Mouse (Mus musculus) myocyte (in vitro differentiated cells): ENCODE results near the gene Urad.

ENCODE experiments used
- E2F4 ChIP-seq: IDR thresholded peaks from one replicate; pipeline ENCODE4 v1.6.1; 2011; ENCODE audit warnings: mild to moderate bottlenecking, control low read depth, moderate library complexity; ENCODE audit not compliant: insufficient read depth
- MAX ChIP-seq: IDR thresholded peaks from one replicate; pipeline ENCODE4 v1.6.1; 2011; ENCODE audit warnings: low read depth, mild to moderate bottlenecking, control low read depth
- POLR2A ChIP-seq: IDR thresholded peaks from one replicate; pipeline ENCODE4 v1.6.1; 2011; ENCODE audit warnings: low read depth, mild to moderate bottlenecking, control low read depth, moderate library complexity; ENCODE audit not compliant: insufficient read length
- POLR2AphosphoS2 ChIP-seq: IDR thresholded peaks from one replicate; pipeline ENCODE4 v1.6.1; 2011; ENCODE audit warnings: low read depth, control low read depth; ENCODE audit not compliant: insufficient read length
- SRF ChIP-seq: IDR thresholded peaks from one replicate; pipeline ENCODE4 v1.6.1; 2011; ENCODE audit warnings: low read depth; ENCODE audit not compliant: control insufficient read depth, insufficient read length
- TCF12 ChIP-seq: IDR thresholded peaks from one replicate; pipeline ENCODE4 v1.6.1; 2011; ENCODE audit warnings: mild to moderate bottlenecking, control low read depth; ENCODE audit not compliant: poor library complexity, insufficient read depth, severe bottlenecking
- USF1 ChIP-seq: IDR thresholded peaks from one replicate; pipeline ENCODE4 v1.6.1; 2011; ENCODE audit warnings: low read depth, mild to moderate bottlenecking, control low read depth, moderate library complexity

DNA sequence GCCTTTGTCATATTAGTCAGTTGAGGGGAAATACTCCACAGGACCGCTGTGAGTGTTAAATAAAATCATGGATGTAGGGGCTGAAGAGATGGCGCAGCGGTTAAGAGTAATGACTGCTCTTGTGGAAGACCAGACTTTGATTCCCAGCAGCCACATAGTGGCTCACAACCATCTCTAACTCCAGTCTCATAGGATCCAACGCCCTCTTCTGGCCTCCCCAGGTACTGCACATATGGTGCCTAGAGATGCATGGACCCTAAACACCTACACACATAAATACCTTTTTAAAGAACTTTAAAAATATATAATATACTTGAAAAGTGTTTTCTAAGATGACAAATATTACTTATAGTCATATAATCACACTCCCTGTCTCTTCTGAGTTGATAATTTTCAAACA lies 37.9 kb downstream of the Urad start:
- TF ChIP-seq POLR2AphosphoS2: no peak
- no peak for TF ChIP-seq POLR2A
- TF ChIP-seq TCF12: no peak
- TF ChIP-seq E2F4: no peak
- TF ChIP-seq USF1: no peak
- no peak for TF ChIP-seq SRF
- no peak for TF ChIP-seq MAX
